Mouse (Mus musculus) hindbrain, embryonic 15.5 days (tissue): ENCODE results near the gene Ccnt2. TPM values are rescaled to one million over a fixed set of nuclear protein-coding genes. Genes with fewer than 3 reads are reported as not detected.

Experiments
- ATAC-seq: fragments of 200-750 bp; cut with Nextera tagmentation; 2 replicates; pipeline ENCODE4 v1.8.0; 2017; ENCODE audit warnings: low read depth, moderate number of reproducible peaks, moderate TSS enrichment; ENCODE audit not compliant: low FRiP score
- H3K27ac ChIP-seq: fragments of 300-500 bp; sonication (generic); replicated peaks from 2 replicates; pipeline ENCODE4 v1.5.1; 2015; ENCODE audit warnings: mild to moderate bottlenecking, inconsistent platforms
- H3K27me3 ChIP-seq: fragments of 300-500 bp; sonication (generic); 2 replicates; pipeline ENCODE4 v1.6.1; 2015; ENCODE audit warnings: control low read depth, inconsistent platforms
- H3K36me3 ChIP-seq: fragments of 300-500 bp; sonication (generic); 2 replicates; pipeline ENCODE4 v1.6.1; 2015; ENCODE audit warnings: control low read depth, inconsistent platforms
- H3K4me1 ChIP-seq: fragments of 300-500 bp; sonication (generic); replicated peaks from 2 replicates; pipeline ENCODE4 v1.6.1; 2015; ENCODE audit warnings: control low read depth, inconsistent platforms
- H3K4me2 ChIP-seq: fragments of 300-500 bp; sonication (generic); 2 replicates; pipeline ENCODE4 v1.6.1; 2015; ENCODE audit warnings: moderate library complexity, mild to moderate bottlenecking, inconsistent platforms
- H3K4me3 ChIP-seq: fragments of 300-500 bp; sonication (generic); 2 replicates; pipeline ENCODE4 v1.5.1; 2015; ENCODE audit warnings: mild to moderate bottlenecking, inconsistent platforms
- H3K9ac ChIP-seq: fragments of 300-500 bp; sonication (generic); 2 replicates; pipeline ENCODE4 v1.6.1; 2015; ENCODE audit warnings: inconsistent platforms
- H3K9me3 ChIP-seq: fragments of 300-500 bp; sonication (generic); 2 replicates; pipeline ENCODE4 v1.6.1; 2016; ENCODE audit warnings: control low read depth, inconsistent platforms
- WGBS: fragments of 180-500 bp; shearing (Covaris S2); methylation state at CpG from one replicate; pipeline ENCODE4 v1.1.7; 2015; 5-methylcytosine and 5-hydroxymethylcytosine counted together
- polyA plus RNA-seq: library from polyadenylated mRNA; unstranded; fragments of >200 nt; fragmentation: Nextera tagmentation; extraction: Ambion mirVana; gene quantifications from 2 replicates; pipeline ENCODE4 v1.2.1, GENCODE M21; 2015

The Ccnt2 gene
- polyA plus RNA-seq, 1 experiment from 2014 or later, result 84.5 TPM

DNA sequence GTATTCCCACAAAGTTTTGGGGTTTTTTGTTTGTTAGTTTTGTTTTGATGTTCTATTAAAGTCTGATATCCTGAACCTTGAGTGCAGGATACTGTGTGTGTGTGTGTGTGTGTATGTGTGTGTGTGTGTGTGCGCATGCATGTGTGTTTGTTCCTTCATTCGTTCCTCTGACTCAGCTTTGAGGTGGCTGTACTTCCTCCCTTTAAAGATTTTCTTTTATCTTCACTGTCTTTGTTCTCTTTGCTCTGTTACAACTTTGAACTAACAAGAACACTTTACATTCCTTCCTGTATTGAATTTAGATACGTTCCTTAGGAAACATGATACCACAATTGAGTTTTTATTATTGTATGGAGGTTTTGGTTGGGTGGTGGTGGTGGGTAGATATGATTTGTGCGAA lies 22.4 kb downstream of the Ccnt2 start:
- WGBS, result 83% methylated on average over 4 of the region's 4 CpGs

DNA sequence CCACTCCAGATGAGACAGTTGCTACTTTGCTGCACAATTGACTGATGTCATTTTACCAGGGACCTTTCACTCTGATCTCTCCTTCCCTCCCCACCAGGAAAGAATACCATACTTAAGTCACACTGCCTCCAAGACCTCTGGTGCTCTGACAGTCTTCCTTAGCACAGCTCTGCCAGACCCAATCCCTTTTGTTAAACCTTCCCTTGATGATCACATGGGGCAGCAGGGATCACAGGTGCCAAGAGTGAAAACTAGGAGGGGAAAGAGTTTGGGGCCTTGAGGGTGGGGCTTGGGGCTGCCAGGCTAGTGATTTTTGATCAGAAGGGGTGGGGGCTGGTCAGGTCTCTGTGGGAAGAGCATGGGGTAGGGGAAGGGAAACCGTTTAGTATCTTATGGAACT lies 22.8 kb downstream of the Ccnt2 start:
- H3K27me3 ChIP-seq, result no peaks in the 10 kb centered on the region
- no peak overlapping the region for H3K9ac ChIP-seq
- H3K36me3 ChIP-seq, result peaks cover 16% of the 10 kb centered on the region
- no peak overlapping the region for H3K4me3 ChIP-seq
- no peak for ATAC-seq
- no peak overlapping the region for H3K4me2 ChIP-seq
- H3K4me1 ChIP-seq, result no peaks in the 10 kb centered on the region
- H3K27ac ChIP-seq, result no peak overlapping the region
- 96% methylated on average over 1 of the region's 1 CpGs for WGBS
- no peaks in the 10 kb centered on the region for H3K9me3 ChIP-seq

More for the DNA sequence above, 22.4 kb downstream of the Ccnt2 start:
- no peak for ATAC-seq
- no peak overlapping the region for H3K4me3 ChIP-seq
- H3K27ac ChIP-seq, result no peak overlapping the region
- H3K4me2 ChIP-seq, result no peak overlapping the region
- H3K4me1 ChIP-seq, result no peaks in the 10 kb centered on the region
- no peak overlapping the region for H3K9ac ChIP-seq
- H3K36me3 ChIP-seq, result peaks cover 16% of the 10 kb centered on the region
- no peaks in the 10 kb centered on the region for H3K9me3 ChIP-seq
- H3K27me3 ChIP-seq, result no peaks in the 10 kb centered on the region

DNA sequence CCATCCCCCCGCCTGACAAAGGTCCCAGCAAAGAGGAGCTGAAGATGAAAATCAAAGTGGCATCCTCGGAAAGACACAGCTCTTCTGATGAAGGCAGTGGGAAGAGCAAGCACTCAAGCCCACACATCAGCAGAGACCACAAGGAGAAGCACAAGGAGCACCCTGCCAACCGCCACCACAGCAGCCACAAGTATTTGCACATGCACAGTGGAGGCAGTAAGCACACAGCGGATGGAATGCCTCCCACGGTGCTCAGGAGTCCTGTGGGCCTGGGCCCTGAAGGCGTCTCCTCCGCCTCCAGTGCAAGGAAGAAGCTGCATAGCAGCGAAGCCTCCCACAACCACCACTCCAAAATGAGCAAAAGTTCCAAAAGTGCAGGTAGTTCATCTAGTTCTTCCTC lies 29.0 kb downstream of the Ccnt2 start:
- Histone ChIP-seq H3K36me3 (peaks cover 33% of the 10 kb centered on the region), H3K9ac (no peak overlapping the region), H3K27ac (no peak overlapping the region), H3K4me2 (no peak overlapping the region), H3K27me3 (no peaks in the 10 kb centered on the region), H3K4me1 (no peaks in the 10 kb centered on the region), H3K4me3 (no peak overlapping the region), H3K9me3 (no peaks in the 10 kb centered on the region)
- 87% methylated on average over 8 of the region's 8 CpGs for WGBS
- ATAC-seq, result no peak

GRCm38 (mm10) chr1:127808671-127809070 lies 34.7 kb downstream of the Ccnt2 start:
- no peak for ATAC-seq
- no peak overlapping the region for H3K4me3 ChIP-seq
- H3K27ac ChIP-seq, result no peak overlapping the region
- H3K9me3 ChIP-seq, result no peaks in the 10 kb centered on the region
- H3K4me2 ChIP-seq, result no peak overlapping the region
- H3K27me3 ChIP-seq, result no peaks in the 10 kb centered on the region
- peaks cover 7% of the 10 kb centered on the region for H3K36me3 ChIP-seq
- WGBS, result 97% methylated on average over 7 of the region's 7 CpGs
- no peaks in the 10 kb centered on the region for H3K4me1 ChIP-seq
- H3K9ac ChIP-seq, result no peak overlapping the region

DNA sequence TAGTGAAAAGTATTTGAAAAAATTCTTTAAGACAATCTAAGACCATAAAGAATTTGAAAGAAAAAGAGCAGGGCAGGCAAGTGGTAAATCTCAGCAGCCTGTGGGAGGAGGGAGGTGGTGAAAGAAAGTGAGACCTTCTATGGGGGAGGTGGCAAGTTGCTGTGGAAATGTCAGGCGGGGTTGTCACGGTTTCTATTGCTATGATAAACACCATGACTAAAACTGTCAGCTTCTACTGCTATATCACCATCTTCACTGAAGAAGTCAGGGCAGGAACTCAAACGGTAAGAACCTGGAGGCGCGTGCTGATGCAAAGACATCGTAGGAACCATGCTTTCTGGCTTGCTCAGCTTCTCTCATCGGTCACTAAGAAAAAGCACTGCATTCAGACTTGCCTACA lies 39.0 kb downstream of the Ccnt2 start:
- no peak overlapping the region for H3K9ac ChIP-seq
- H3K36me3 ChIP-seq, result no peaks in the 10 kb centered on the region
- whole genome bisulfite sequencing, result 64% methylated on average over 7 of the region's 7 CpGs
- no peaks in the 10 kb centered on the region for H3K4me1 ChIP-seq
- H3K27me3 ChIP-seq, result no peaks in the 10 kb centered on the region
- no peak overlapping the region for H3K27ac ChIP-seq
- no peak overlapping the region for H3K4me2 ChIP-seq
- no peak for ATAC-seq
- no peak overlapping the region for H3K4me3 ChIP-seq
- H3K9me3 ChIP-seq, result no peaks in the 10 kb centered on the region

DNA sequence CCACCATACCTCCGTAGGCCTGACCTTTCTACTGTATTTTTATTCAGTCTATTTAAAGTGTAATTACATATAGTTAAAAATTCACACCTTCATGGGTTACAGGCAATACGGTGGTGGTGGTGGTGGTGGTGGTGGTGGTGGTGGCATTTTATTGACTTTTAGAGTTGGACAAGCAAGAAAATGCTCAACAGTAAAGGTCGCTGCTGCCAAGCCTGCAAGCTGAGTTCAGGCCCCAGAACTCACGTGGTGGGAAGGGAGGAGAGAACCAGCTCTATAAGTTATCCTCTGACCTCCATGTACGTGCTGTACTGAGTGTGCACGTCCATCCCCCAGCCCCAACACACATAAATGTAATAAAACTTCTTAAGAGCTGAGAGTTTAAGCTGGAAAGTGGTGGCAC lies 42.4 kb downstream of the Ccnt2 start:
- WGBS, result 87% methylated on average over 6 of the region's 6 CpGs
- no peak for ATAC-seq
- Histone ChIP-seq H3K4me3 (no peak overlapping the region), H3K4me1 (no peaks in the 10 kb centered on the region), H3K36me3 (no peaks in the 10 kb centered on the region), H3K27ac (no peak overlapping the region), H3K27me3 (no peaks in the 10 kb centered on the region), H3K9ac (no peak overlapping the region), H3K4me2 (no peak overlapping the region), H3K9me3 (no peaks in the 10 kb centered on the region)

GRCm38 (mm10) chr1:127827325-127827724 lies 53.4 kb downstream of the Ccnt2 start:
- Histone ChIP-seq H3K27me3 (no peaks in the 10 kb centered on the region), H3K4me3 (no peak overlapping the region), H3K9ac (no peak overlapping the region), H3K9me3 (no peaks in the 10 kb centered on the region), H3K36me3 (no peaks in the 10 kb centered on the region), H3K4me1 (no peaks in the 10 kb centered on the region), H3K4me2 (no peak overlapping the region), H3K27ac (no peak overlapping the region)
- ATAC-seq, result no peak
- 19% methylated on average over 2 of the region's 2 CpGs for WGBS

- H3K9me3 ChIP-seq, result no peaks in the 10 kb centered on the region
- 88% methylated on average over 13 of the region's 13 CpGs for WGBS
These were observed 56.4 kb downstream of the Ccnt2 start for GRCm38 (mm10) chr1:127830215-127830921.

DNA sequence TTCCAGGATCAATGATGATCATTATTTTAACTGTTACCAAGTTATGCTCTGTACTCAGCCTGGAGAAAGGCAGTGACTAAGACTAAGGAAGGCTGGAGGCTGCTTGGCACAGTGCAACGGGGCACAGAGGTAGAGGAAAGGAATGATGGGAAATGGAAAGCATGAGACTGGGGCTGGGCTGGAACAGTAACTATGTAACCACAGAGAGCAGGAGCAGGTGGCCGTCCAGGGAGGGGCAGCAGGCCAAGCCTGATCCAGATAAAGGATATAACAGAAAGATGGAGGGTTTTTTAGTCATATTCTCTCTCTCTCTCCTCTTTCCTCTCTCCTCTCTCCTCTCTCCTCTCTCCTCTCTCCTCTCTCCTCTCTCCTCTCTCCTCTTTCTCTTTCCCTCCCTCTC lies 59.8 kb downstream of the Ccnt2 start:
- no peaks in the 10 kb centered on the region for H3K4me1 ChIP-seq
- no peak overlapping the region for H3K4me3 ChIP-seq
- ATAC-seq, result no peak
- H3K9me3 ChIP-seq, result no peaks in the 10 kb centered on the region
- WGBS, result 62% methylated on average over 2 of the region's 2 CpGs
- no peaks in the 10 kb centered on the region for H3K36me3 ChIP-seq
- H3K4me2 ChIP-seq, result no peak overlapping the region
- H3K9ac ChIP-seq, result no peak overlapping the region
- H3K27me3 ChIP-seq, result no peaks in the 10 kb centered on the region
- no peak overlapping the region for H3K27ac ChIP-seq

More at GRCm38 (mm10) chr1:127830215-127830921, 56.4 kb downstream of the Ccnt2 start:
- Histone ChIP-seq H3K9ac (no peak overlapping the region), H3K4me1 (no peaks in the 10 kb centered on the region), H3K27ac (no peak overlapping the region), H3K4me2 (no peak overlapping the region), H3K4me3 (no peak overlapping the region), H3K36me3 (no peaks in the 10 kb centered on the region), H3K27me3 (no peaks in the 10 kb centered on the region)
- ATAC-seq, result no peak

GRCm38 (mm10) chr1:127834202-127834601 lies 60.2 kb downstream of the Ccnt2 start:
- 86% methylated on average over 4 of the region's 4 CpGs for WGBS
- no peak overlapping the region for H3K9ac ChIP-seq
- H3K36me3 ChIP-seq, result no peaks in the 10 kb centered on the region
- no peak overlapping the region for H3K4me2 ChIP-seq
- H3K27me3 ChIP-seq, result no peaks in the 10 kb centered on the region
- no peak overlapping the region for H3K27ac ChIP-seq
- H3K9me3 ChIP-seq, result no peaks in the 10 kb centered on the region
- ATAC-seq, result no peak
- H3K4me1 ChIP-seq, result no peaks in the 10 kb centered on the region
- no peak overlapping the region for H3K4me3 ChIP-seq

GRCm38 (mm10) chr1:127836619-127837018 lies 62.7 kb downstream of the Ccnt2 start:
- no peaks in the 10 kb centered on the region for H3K27me3 ChIP-seq
- H3K9me3 ChIP-seq, result no peaks in the 10 kb centered on the region
- H3K4me3 ChIP-seq, result no peak overlapping the region
- no peak for ATAC-seq
- H3K27ac ChIP-seq, result no peak overlapping the region
- WGBS, result 77% methylated on average over 4 of the region's 4 CpGs
- H3K4me2 ChIP-seq, result no peak overlapping the region
- H3K4me1 ChIP-seq, result no peaks in the 10 kb centered on the region
- no peak overlapping the region for H3K9ac ChIP-seq
- H3K36me3 ChIP-seq, result no peaks in the 10 kb centered on the region

DNA sequence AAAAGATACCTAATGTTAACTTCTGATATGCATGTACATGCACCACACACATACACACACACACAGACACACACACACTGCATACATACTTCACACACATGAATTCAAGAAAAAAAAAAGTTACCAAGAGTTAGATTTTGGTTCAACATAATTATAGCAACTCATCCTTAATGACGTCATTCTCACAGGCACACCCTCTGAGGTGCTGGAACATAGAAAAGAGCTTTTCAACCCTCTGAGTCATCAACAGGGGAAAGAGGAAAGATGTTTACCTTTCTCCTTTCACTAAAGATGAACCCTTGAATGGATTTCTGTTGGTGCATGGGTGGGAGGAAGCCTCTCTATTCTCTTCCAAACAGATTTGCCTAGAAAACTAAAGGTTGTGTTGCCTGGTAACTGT lies 64.6 kb downstream of the Ccnt2 start:
- H3K4me2 ChIP-seq, result no peak overlapping the region
- H3K27me3 ChIP-seq, result no peaks in the 10 kb centered on the region
- H3K4me3 ChIP-seq, result no peak overlapping the region
- H3K36me3 ChIP-seq, result no peaks in the 10 kb centered on the region
- H3K9me3 ChIP-seq, result no peaks in the 10 kb centered on the region
- H3K27ac ChIP-seq, result no peak overlapping the region
- ATAC-seq, result no peak
- no peaks in the 10 kb centered on the region for H3K4me1 ChIP-seq
- 74% methylated on average over 1 of the region's 1 CpGs for WGBS
- no peak overlapping the region for H3K9ac ChIP-seq

DNA sequence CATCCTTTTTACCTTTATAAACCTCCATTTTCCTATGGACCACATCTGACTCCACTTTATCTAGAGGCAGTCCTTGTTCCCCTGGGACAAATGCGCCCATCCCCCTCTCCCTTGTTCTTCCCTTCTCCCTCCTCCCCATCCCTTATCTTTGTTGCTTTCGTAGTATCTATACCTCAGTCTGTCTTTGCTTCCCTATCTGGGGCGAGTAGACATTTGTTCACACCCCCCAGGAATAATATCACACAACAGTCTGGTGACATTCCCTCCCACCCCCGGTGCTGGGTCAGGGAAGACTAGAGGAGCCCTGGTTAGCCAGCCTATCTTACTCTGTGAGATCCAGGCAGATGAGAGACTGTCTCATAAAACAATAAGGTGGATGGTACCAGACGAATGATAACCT lies 71.5 kb downstream of the Ccnt2 start:
- H3K4me3 ChIP-seq, result no peak overlapping the region
- WGBS, result 85% methylated on average over 5 of the region's 5 CpGs
- no peaks in the 10 kb centered on the region for H3K27me3 ChIP-seq
- no peak for ATAC-seq
- no peaks in the 10 kb centered on the region for H3K9me3 ChIP-seq
- H3K4me1 ChIP-seq, result no peaks in the 10 kb centered on the region
- no peaks in the 10 kb centered on the region for H3K36me3 ChIP-seq
- no peak overlapping the region for H3K4me2 ChIP-seq
- H3K27ac ChIP-seq, result no peak overlapping the region
- no peak overlapping the region for H3K9ac ChIP-seq
